Mouse (Mus musculus) cerebellum, adult 2 months (tissue): ENCODE data around the gene Trim2.

ENCODE experiments used
- CTCF ChIP-seq: fragments of 200-500 bp; IDR thresholded peaks from 2 replicates; pipeline ENCODE4 v1.5.1; 2011; ENCODE audit warnings: low read depth, mild to moderate bottlenecking, control low read depth, low read length, moderate library complexity, borderline replicate concordance; ENCODE audit not compliant: insufficient read depth
- POLR2A ChIP-seq: fragments of 200-500 bp; IDR thresholded peaks from 2 replicates; pipeline ENCODE4 v1.6.1; 2011; ENCODE audit warnings: low read length, control low read depth, borderline replicate concordance; ENCODE audit not compliant: insufficient read depth

- TF ChIP-seq CTCF (no peak), POLR2A (no peak)
Observed at GRCm38 (mm10) chr3:84172406-84172805, 134.3 kb downstream of the Trim2 start.
